Mouse (Mus musculus) megakaryocyte, embryonic 14.5 days (primary cell): ENCODE data around the gene Hist1h4n.
"Not testable (repeated sequence)": the region's sequence is repeated elsewhere in the genome, so short reads cannot be mapped to it uniquely, and the experiment has no call there.

Experiments
- FLI1 ChIP-seq: IDR thresholded peaks from 2 replicates; pipeline ENCODE4 v1.6.1; 2012; ENCODE audit warnings: low read length, inconsistent platforms, mixed read lengths
- GATA1 ChIP-seq: IDR thresholded peaks from 3 replicates; pipeline ENCODE4 v1.6.1; 2012; ENCODE audit warnings: mixed read lengths, low read length, inconsistent platforms, borderline replicate concordance

- TF ChIP-seq GATA1, FLI1: not testable (repeated sequence)
These were observed 20.5 kb downstream of the Hist1h4n start, which contains the start of gene Hist1h4m for GRCm38 (mm10) chr13:21811539-21811938.
